Mouse (Mus musculus) CD4-positive, CD25-positive, alpha-beta regulatory T cell (primary cell): ENCODE results near the gene Atg4a-ps. TPM values are rescaled to one million over a fixed set of nuclear protein-coding genes. Genes with fewer than 3 reads are reported as not detected.

Experiments
- polyA plus RNA-seq: library from polyadenylated mRNA; unstranded; fragments of 100-300 nt; shearing (Covaris generic); gene quantifications from one replicate; pipeline ENCODE4 v1.2.1, GENCODE M21; 2017

Atg4a-ps gene
- polyA plus RNA-seq: 3.5 TPM

DNA sequence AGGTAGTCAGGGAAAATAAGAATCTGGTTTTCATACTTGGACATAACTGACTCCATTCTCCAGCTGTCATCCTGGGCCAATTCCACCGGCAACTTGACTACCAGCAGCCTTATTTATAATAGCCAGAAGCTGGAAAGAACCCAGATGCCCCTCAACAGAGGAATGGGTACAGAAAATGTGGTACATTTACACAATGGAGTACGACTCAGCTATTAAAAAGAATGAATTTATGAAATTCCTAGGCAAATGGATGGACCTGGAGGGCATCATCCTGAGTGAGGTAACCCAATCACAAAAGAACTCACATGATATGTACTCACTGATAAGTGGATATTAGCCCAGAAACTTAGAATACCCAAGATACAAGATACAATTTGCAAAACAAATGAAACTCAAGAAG, at the start of gene Atg4a-ps:
Gene Atg4a-ps, minus strand, starts transcription at position 101 of the 400 bp plus-strand sequence.

Other genes with a start within 250 kb of the Atg4a-ps start
- not detected for gene Syt6, start 70.8 kb downstream of the Atg4a-ps start, polyA plus RNA-seq
- gene Olfml3, start 91.9 kb upstream of the Atg4a-ps start, polyA plus RNA-seq: 0.44 TPM
- not detected for gene Gm10964, start 93.3 kb upstream of the Atg4a-ps start, polyA plus RNA-seq
- 35.5 TPM for gene Hipk1, start 145.5 kb upstream of the Atg4a-ps start, polyA plus RNA-seq
- gene Dclre1b, start 163.4 kb upstream of the Atg4a-ps start, polyA plus RNA-seq: 22.0 TPM
- 31.5 TPM for gene Ap4b1, start 163.5 kb upstream of the Atg4a-ps start, polyA plus RNA-seq
- not detected for gene Gm43064, start 163.5 kb upstream of the Atg4a-ps start, polyA plus RNA-seq
- gene Bcl2l15, start 186.5 kb upstream of the Atg4a-ps start, polyA plus RNA-seq: 1.8 TPM
- gene Ptpn22, start 213.7 kb upstream of the Atg4a-ps start, polyA plus RNA-seq: 256 TPM